Mouse (Mus musculus) CD4-positive, CD25-positive, alpha-beta regulatory T cell (primary cell): ENCODE data around the gene Zfp64. TPM values are rescaled to one million over a fixed set of nuclear protein-coding genes. Genes with fewer than 3 reads are reported as not detected.

Experiments
- polyA plus RNA-seq: library from polyadenylated mRNA; unstranded; fragments of 100-300 nt; shearing (Covaris generic); gene quantifications from one replicate; pipeline ENCODE4 v1.2.1, GENCODE M21; 2017

Zfp64 gene
- 33.9 TPM for polyA plus RNA-seq

GRCm38 (mm10) chr2:168954835-168955716 lies at the start of gene Zfp64:
Gene Zfp64 (minus strand): TSS chr2:168955587.

Other genes starting within 250 kb of the Zfp64 start
- 27.6 TPM for gene Atp9a, start 213.2 kb downstream of the Zfp64 start, polyA plus RNA-seq
- gene Sall4, start 187.6 kb downstream of the Zfp64 start, polyA plus RNA-seq, result 0.07 TPM